Mouse (Mus musculus): ENCODE data around the gene B230217C12Rik.
A peak's percentile ranks its signal among the peaks of the same experiment; 100 is the strongest.

B230217C12Rik gene

GRCm38 (mm10) chr11:97808621-97809234 lies 31.9 kb upstream of the B230217C12Rik start:
- DNase-seq (ENCODE audit: low read depth, low spot score), result no peak

GRCm38 (mm10) chr11:97809235-97810121 lies 31.1 kb upstream of the B230217C12Rik start:
- DNase-seq (ENCODE audit: low read depth, low spot score), result no peak

GRCm38 (mm10) chr11:97810356-97810755 lies 30.2 kb upstream of the B230217C12Rik start:
- DNase-seq (ENCODE audit: low read depth, low spot score), result peak; percentile 74

- no peak for DNase-seq (ENCODE audit: low read depth, low spot score)
Observed at GRCm38 (mm10) chr11:97810970-97811369, 29.6 kb upstream of the B230217C12Rik start.

GRCm38 (mm10) chr11:97811569-97812362 lies 28.8 kb upstream of the B230217C12Rik start:
- DNase-seq (ENCODE audit: low read depth, low spot score), result no peak

GRCm38 (mm10) chr11:97812491-97812921 lies 28.1 kb upstream of the B230217C12Rik start:
- DNase-seq (ENCODE audit: low read depth, low spot score), result no peak

GRCm38 (mm10) chr11:97813085-97813484 lies 27.5 kb upstream of the B230217C12Rik start:
- DNase-seq (ENCODE audit: low read depth, low spot score), result no peak

GRCm38 (mm10) chr11:97813746-97814515 lies 26.6 kb upstream of the B230217C12Rik start:
- no peak for DNase-seq (ENCODE audit: low read depth, low spot score)

- DNase-seq (ENCODE audit: low read depth, low spot score), result no peak
Observed at GRCm38 (mm10) chr11:97815736-97816135, 24.8 kb upstream of the B230217C12Rik start.

GRCm38 (mm10) chr11:97816176-97816575 lies 24.4 kb upstream of the B230217C12Rik start:
- no peak for DNase-seq (ENCODE audit: low read depth, low spot score)

- DNase-seq (ENCODE audit: low read depth, low spot score), result no peak
Observed at GRCm38 (mm10) chr11:97816916-97817315, 23.7 kb upstream of the B230217C12Rik start.

GRCm38 (mm10) chr11:97817379-97817778 lies 23.2 kb upstream of the B230217C12Rik start:
- no peak for DNase-seq (ENCODE audit: low read depth, low spot score)

GRCm38 (mm10) chr11:97818003-97818402 lies 22.6 kb upstream of the B230217C12Rik start:
- no peak for DNase-seq (ENCODE audit: low read depth, low spot score)

GRCm38 (mm10) chr11:97818571-97818970 lies 22.0 kb upstream of the B230217C12Rik start:
- DNase-seq (ENCODE audit: low read depth, low spot score), result no peak

GRCm38 (mm10) chr11:97819102-97819501 lies 21.5 kb upstream of the B230217C12Rik start:
- DNase-seq (ENCODE audit: low read depth, low spot score), result no peak

- DNase-seq (ENCODE audit: low read depth, low spot score), result no peak
Observed at GRCm38 (mm10) chr11:97819923-97820322, 20.7 kb upstream of the B230217C12Rik start.

GRCm38 (mm10) chr11:97820840-97821239 lies 19.7 kb upstream of the B230217C12Rik start:
- DNase-seq (ENCODE audit: low read depth, low spot score), result no peak

GRCm38 (mm10) chr11:97821401-97822064 lies 19.0 kb upstream of the B230217C12Rik start:
- DNase-seq (ENCODE audit: low read depth, low spot score), result peak; percentile 71

GRCm38 (mm10) chr11:97822840-97823603 lies 17.6 kb upstream of the B230217C12Rik start:
- no peak for DNase-seq (ENCODE audit: low read depth, low spot score)

GRCm38 (mm10) chr11:97824168-97824567 lies 16.4 kb upstream of the B230217C12Rik start:
- DNase-seq (ENCODE audit: low read depth, low spot score), result no peak

Measured in CD4-positive, CD25-positive, alpha-beta regulatory T cell, adult 2 months (primary cell).